Mouse (Mus musculus) bone marrow, adult 2 months (tissue): Measurements from ENCODE around the gene Kcnv2.

Experiments
- CTCF ChIP-seq: fragments of 200-500 bp; IDR thresholded peaks from 2 replicates; pipeline ENCODE4 v1.5.1; 2011; ENCODE audit warnings: low read length, control low read depth; ENCODE audit not compliant: control insufficient read depth, insufficient read depth
- POLR2A ChIP-seq: fragments of 200-500 bp; IDR thresholded peaks from 2 replicates; pipeline ENCODE4 v1.6.1; 2011; ENCODE audit warnings: low read depth, mild to moderate bottlenecking, control low read depth, low read length, borderline replicate concordance; ENCODE audit not compliant: control insufficient read depth

DNA sequence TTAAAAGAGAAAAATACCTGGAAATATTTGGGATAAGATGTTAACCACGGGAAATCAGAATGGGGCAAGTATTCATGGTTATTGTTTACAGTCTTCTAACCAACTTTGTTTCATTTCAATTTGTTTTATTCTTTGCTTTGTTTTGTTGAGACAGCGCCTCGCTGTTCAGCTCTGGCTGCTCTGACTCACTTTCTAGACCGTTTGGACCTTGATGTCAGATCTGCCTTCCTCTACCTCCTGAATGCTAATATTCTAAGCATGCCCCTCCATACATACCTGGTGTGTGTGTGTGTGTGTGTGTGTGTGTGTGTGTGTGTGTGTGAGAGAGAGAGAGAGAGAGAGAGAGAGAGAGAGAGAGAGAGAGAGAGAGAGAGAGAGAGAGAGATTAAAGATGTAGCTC is 41.5 kb downstream of the Kcnv2 start:
- no peak for TF ChIP-seq POLR2A
- no peak for TF ChIP-seq CTCF
